Comparison of ENCODE assay signal across 9 mouse cellular contexts in genomic region chr7:127252414-127252813, GRCm38 (mm10). TPM values are rescaled to one million over a fixed set of nuclear protein-coding genes. Genes with fewer than 3 reads are reported as not detected.
DNase-seq lines count a peak whose midpoint lies in the region; ATAC-seq and TF ChIP-seq lines count a peak whose summit lies in the region.
"Had no signal": no experiment of that assay in that cellular context is flagged by ENCODE, and none has a peak within 500 bp of the region (broad histone marks: within the 10 kb centered on the region; RNA-seq: fewer than 3 reads in every experiment).

No protein-coding gene starts in this region.

- peaks cover 12% of the 10 kb centered on the region; the same call in 1 of the 2 replicates for H3K4me1 ChIP-seq in hindbrain, embryonic 14.5 days (replicated peaks; ENCODE audit: control insufficient read depth, insufficient read depth, low read length)
- H3K4me1 ChIP-seq in hindbrain, embryonic 13.5 days (replicated peaks), result peaks cover 15% of the 10 kb centered on the region
- peaks cover 57% of the 10 kb centered on the region for H3K4me1 ChIP-seq in G1E (ENCODE audit: insufficient read depth, low read depth, low read length)
- 0 out of 2 replicates have a peak, but pooled peaks cover 6% of the 10 kb centered on the region for H3K4me1 ChIP-seq in embryonic facial prominence, embryonic 14.5 days (ENCODE audit: control insufficient read depth, insufficient read depth, low read length)

- no peak overlapping the region for H3K4me3 ChIP-seq in hindbrain, embryonic 14.5 days (replicated peaks; ENCODE audit: low read length)
- no peak overlapping the region for H3K4me3 ChIP-seq in hindbrain, embryonic 13.5 days
- no peak overlapping the region for H3K4me3 ChIP-seq in G1E (ENCODE audit: low read depth, low read length)
- no peak overlapping the region for H3K4me3 ChIP-seq in embryonic facial prominence, embryonic 14.5 days (ENCODE audit: low read depth, low read length)

- H3K36me3 ChIP-seq in hindbrain, embryonic 14.5 days (replicated peaks; ENCODE audit: control insufficient read depth, insufficient read depth), result peaks cover 24% of the 10 kb centered on the region
- peaks cover 29% of the 10 kb centered on the region for H3K36me3 ChIP-seq in hindbrain, embryonic 13.5 days
- H3K36me3 ChIP-seq in G1E (replicated peaks), result peaks cover 77% of the 10 kb centered on the region
- H3K36me3 ChIP-seq in embryonic facial prominence, embryonic 14.5 days (ENCODE audit: control insufficient read depth, insufficient read depth, low read length), result peaks cover 49% of the 10 kb centered on the region

- peak; percentile 38 for DNase-seq in hindbrain, embryonic 14.5 days (ENCODE audit: low spot score)
- DNase-seq in G1E (ENCODE audit: low spot score), result no peak
- DNase-seq in embryonic facial prominence, embryonic 14.5 days (ENCODE audit: low spot score), result peak; percentile 38
- no peak for DNase-seq in left cerebral cortex, postnatal 14 days (ENCODE audit: low spot score in 2 of 2)
- no peak for DNase-seq in urinary bladder, postnatal 36 days (ENCODE audit: low spot score in 2 of 2)

- H3K9ac ChIP-seq in hindbrain, embryonic 14.5 days, result no peak overlapping the region
- no peak overlapping the region for H3K9ac ChIP-seq in hindbrain, embryonic 13.5 days
- no peak overlapping the region for H3K9ac ChIP-seq in embryonic facial prominence, embryonic 14.5 days (ENCODE audit: low read depth, low read length)
- H3K9ac ChIP-seq: heart, embryonic 13.5 days had no signal

- no peak overlapping the region for H3K4me2 ChIP-seq in hindbrain, embryonic 14.5 days (replicated peaks)
- no peak overlapping the region for H3K4me2 ChIP-seq in hindbrain, embryonic 13.5 days
- H3K4me2 ChIP-seq in embryonic facial prominence, embryonic 14.5 days (ENCODE audit: low read depth, low read length), result no peak overlapping the region

- H3K27ac ChIP-seq in hindbrain, embryonic 14.5 days, result no peak overlapping the region
- H3K27ac ChIP-seq in hindbrain, embryonic 13.5 days, result no peak overlapping the region
- H3K27ac ChIP-seq in embryonic facial prominence, embryonic 14.5 days (replicated peaks; ENCODE audit: low read depth, low read length), result 0 out of 2 replicates have a peak overlapping the region, but pooled peaks have one; percentile 15
- H3K27ac ChIP-seq: heart, embryonic 13.5 days had no signal

- H3K9me3 ChIP-seq in hindbrain, embryonic 14.5 days (ENCODE audit: control insufficient read depth, low read length), result no peaks in the 10 kb centered on the region
- H3K9me3 ChIP-seq in hindbrain, embryonic 13.5 days, result no peaks in the 10 kb centered on the region
- no peaks in the 10 kb centered on the region for H3K9me3 ChIP-seq in G1E (replicated peaks)
- no peaks in the 10 kb centered on the region for H3K9me3 ChIP-seq in embryonic facial prominence, embryonic 14.5 days (ENCODE audit: control insufficient read depth, low read length)
- H3K9me3 ChIP-seq: heart, embryonic 13.5 days had no signal

- no peak for ATAC-seq in hindbrain, embryonic 14.5 days (ENCODE audit: low FRiP score)
- no peak for ATAC-seq in hindbrain, embryonic 13.5 days (ENCODE audit: low FRiP score)
- no peak for ATAC-seq in G1E (ENCODE audit: extremely low read depth, insufficient number of reproducible peaks, low FRiP score, poor library complexity, severe bottlenecking)
- ATAC-seq in embryonic facial prominence, embryonic 14.5 days (ENCODE audit: low read depth), result no peak
- 0 out of 2 replicates have a peak, but pooled peaks have one; percentile 27 for ATAC-seq in neutrophil, adult 5-6 weeks (ENCODE audit: extremely low read depth, insufficient number of reproducible peaks, low FRiP score, poor library complexity, severe bottlenecking)
- no peak for ATAC-seq in inflammation-experienced regulatory T-cells, adult 6 months

- H3K27me3 ChIP-seq in hindbrain, embryonic 14.5 days (ENCODE audit: control insufficient read depth, insufficient read depth, low read length), result no peaks in the 10 kb centered on the region
- H3K27me3 ChIP-seq in hindbrain, embryonic 13.5 days, result no peaks in the 10 kb centered on the region
- H3K27me3 ChIP-seq in G1E (ENCODE audit: insufficient read depth, low read length), result no peaks in the 10 kb centered on the region
- no peaks in the 10 kb centered on the region for H3K27me3 ChIP-seq in embryonic facial prominence, embryonic 14.5 days (replicated peaks; ENCODE audit: control insufficient read depth, insufficient read depth, low read length)
- H3K27me3 ChIP-seq: heart, embryonic 13.5 days had no signal

- peak; percentile 56; the same call in 1 of the 2 replicates for TF ChIP-seq CTCF in G1E (IDR thresholded peaks at IDR 0.05; ENCODE audit: low read depth, low read length)

- 90% methylated on average over 2 of the region's 2 CpGs for WGBS in hindbrain, embryonic 14.5 days
- 87% methylated on average over 2 of the region's 2 CpGs for WGBS in hindbrain, embryonic 13.5 days
- WGBS in embryonic facial prominence, embryonic 14.5 days, result 81% methylated on average over 2 of the region's 2 CpGs

- intact Hi-C loops in left cerebral cortex, postnatal 14 days (cut with DNase I), result no loop called here

RNA-seq across cellular contexts. Expression of gene Dctpp1, which starts 8.1 kb away (rescaled TPM):
- polyA plus RNA-seq in hindbrain, embryonic 14.5 days (2014; fragmentation: Nextera tagmentation; extraction: Ambion mirVana), result 119 and 126 TPM in 2 replicates
- 121 and 124 TPM in 2 replicates for polyA plus RNA-seq in hindbrain, embryonic 13.5 days (2015; fragmentation: Nextera tagmentation; extraction: Ambion mirVana)
- total RNA-seq in G1E (2014; fragmentation: Nextera tagmentation) (67.0 and 68.7 TPM in 2 replicates), G1E (2017) (56.4 and 74.6 TPM in 2 replicates)
- polyA plus RNA-seq in G1E (2012), result 121 and 138 TPM in 2 replicates
- 154 and 157 TPM in 2 replicates for polyA plus RNA-seq in embryonic facial prominence, embryonic 14.5 days (2014; fragmentation: Nextera tagmentation; extraction: Ambion mirVana)
- 6.8 and 8.0 TPM in 2 replicates for total RNA-seq in neutrophil, adult 5-6 weeks (2017)
- total RNA-seq in left cerebral cortex, postnatal 14 days (2021), result 10 to 100 TPM; 32.1 to 38.3 TPM
- 10 to 100 TPM; 37.2 to 88.3 (median 51.2) TPM for polyA plus RNA-seq in inflammation-experienced regulatory T-cells, adult 6 months (2017; shearing (Covaris generic))

RNA-seq across cellular contexts. Expression of gene Zfp771, which starts 8.3 kb away (rescaled TPM):
- 63.4 and 63.5 TPM in 2 replicates for polyA plus RNA-seq in hindbrain, embryonic 14.5 days (2014; fragmentation: Nextera tagmentation; extraction: Ambion mirVana)
- 54.4 and 57.4 TPM in 2 replicates for polyA plus RNA-seq in hindbrain, embryonic 13.5 days (2015; fragmentation: Nextera tagmentation; extraction: Ambion mirVana)
- total RNA-seq in G1E (2014; fragmentation: Nextera tagmentation) (3.1 and 5.8 TPM in 2 replicates), G1E (2017) (11.9 and 16.5 TPM in 2 replicates)
- polyA plus RNA-seq in G1E (2012), result 42.6 and 60.5 TPM in 2 replicates
- polyA plus RNA-seq in embryonic facial prominence, embryonic 14.5 days (2014; fragmentation: Nextera tagmentation; extraction: Ambion mirVana), result 53.4 and 54.0 TPM in 2 replicates
- total RNA-seq in neutrophil, adult 5-6 weeks (2017), result 6.1 and 7.4 TPM in 2 replicates
- 10 to 100 TPM; 62.0 to 63.9 TPM for total RNA-seq in left cerebral cortex, postnatal 14 days (2021)
- polyA plus RNA-seq in inflammation-experienced regulatory T-cells, adult 6 months (2017; shearing (Covaris generic)), result 1 to 10 TPM in 1 of 3 experiments, under 1 TPM in 1, not detected in 1; 0.46 to 1.5 TPM

RNA-seq across cellular contexts. Expression of gene Sept1, which starts 19.5 kb away (rescaled TPM):
- 8.3 and 9.2 TPM in 2 replicates for polyA plus RNA-seq in hindbrain, embryonic 14.5 days (2014; fragmentation: Nextera tagmentation; extraction: Ambion mirVana)
- 21.8 and 23.1 TPM in 2 replicates for polyA plus RNA-seq in hindbrain, embryonic 13.5 days (2015; fragmentation: Nextera tagmentation; extraction: Ambion mirVana)
- total RNA-seq in G1E (2014; fragmentation: Nextera tagmentation) (128 and 141 TPM in 2 replicates), G1E (2017) (51.1 and 54.9 TPM in 2 replicates)
- polyA plus RNA-seq in G1E (2012), result 263 and 305 TPM in 2 replicates
- 12.5 and 15.9 TPM in 2 replicates for polyA plus RNA-seq in embryonic facial prominence, embryonic 14.5 days (2014; fragmentation: Nextera tagmentation; extraction: Ambion mirVana)
- 189 and 198 TPM in 2 replicates for total RNA-seq in neutrophil, adult 5-6 weeks (2017)
- 1 to 10 TPM; 5.9 to 6.3 TPM for total RNA-seq in left cerebral cortex, postnatal 14 days (2021)
- 100 to 1,000 TPM; 783 to 927 (median 807) TPM for polyA plus RNA-seq in inflammation-experienced regulatory T-cells, adult 6 months (2017; shearing (Covaris generic))

RNA-seq across cellular contexts. Expression of gene Zfp553, which starts 19.6 kb away (rescaled TPM):
- 25.0 TPM in 2 replicates for polyA plus RNA-seq in hindbrain, embryonic 14.5 days (2014; fragmentation: Nextera tagmentation; extraction: Ambion mirVana)
- 58.8 and 61.9 TPM in 2 replicates for polyA plus RNA-seq in hindbrain, embryonic 13.5 days (2015; fragmentation: Nextera tagmentation; extraction: Ambion mirVana)
- total RNA-seq in G1E (2014; fragmentation: Nextera tagmentation), result 11.7 and 20.0 TPM in 2 replicates
- 22.0 and 25.2 TPM in 2 replicates for total RNA-seq in G1E (2017)
- 25.3 and 26.2 TPM in 2 replicates for polyA plus RNA-seq in G1E (2012)
- polyA plus RNA-seq in embryonic facial prominence, embryonic 14.5 days (2014; fragmentation: Nextera tagmentation; extraction: Ambion mirVana), result 14.0 and 17.2 TPM in 2 replicates
- 17.9 and 18.5 TPM in 2 replicates for total RNA-seq in neutrophil, adult 5-6 weeks (2017)
- total RNA-seq in left cerebral cortex, postnatal 14 days (2021), result 10 to 100 TPM; 17.7 to 19.2 TPM
- 1 to 10 TPM; 3.3 to 6.8 (median 4.6) TPM for polyA plus RNA-seq in inflammation-experienced regulatory T-cells, adult 6 months (2017; shearing (Covaris generic))

RNA-seq across cellular contexts. Expression of gene Sephs2, which starts 21.4 kb away (rescaled TPM):
- 76.3 and 80.6 TPM in 2 replicates for polyA plus RNA-seq in hindbrain, embryonic 14.5 days (2014; fragmentation: Nextera tagmentation; extraction: Ambion mirVana)
- 59.7 and 60.7 TPM in 2 replicates for polyA plus RNA-seq in hindbrain, embryonic 13.5 days (2015; fragmentation: Nextera tagmentation; extraction: Ambion mirVana)
- total RNA-seq in G1E (2014; fragmentation: Nextera tagmentation) (73.6 and 75.9 TPM in 2 replicates), G1E (2017) (126 and 131 TPM in 2 replicates)
- 39.9 and 53.7 TPM in 2 replicates for polyA plus RNA-seq in G1E (2012)
- polyA plus RNA-seq in embryonic facial prominence, embryonic 14.5 days (2014; fragmentation: Nextera tagmentation; extraction: Ambion mirVana), result 59.6 and 62.2 TPM in 2 replicates
- total RNA-seq in neutrophil, adult 5-6 weeks (2017), result 193 and 208 TPM in 2 replicates
- 10 to 100 TPM; 45.9 to 50.3 TPM for total RNA-seq in left cerebral cortex, postnatal 14 days (2021)
- polyA plus RNA-seq in inflammation-experienced regulatory T-cells, adult 6 months (2017; shearing (Covaris generic)), result 10 to 100 TPM; 19.4 to 45.4 (median 28.6) TPM

Comparison
In these comparisons a context has a peak if more than half of its experiments do, and no peak if none do; other contexts are left out.
1. DNase-seq: peak in hindbrain, embryonic 14.5 days (single experiment) and embryonic facial prominence, embryonic 14.5 days (single experiment); none in G1E (single experiment), left cerebral cortex, postnatal 14 days (0 of 2) and urinary bladder, postnatal 36 days (0 of 2).
2. RNA of gene Zfp771, which starts 8.3 kb away (polyA plus RNA-seq): 63.4 to 63.5 TPM in hindbrain, embryonic 14.5 days, 54.4 to 57.4 TPM in hindbrain, embryonic 13.5 days, 53.4 to 54.0 TPM in embryonic facial prominence, embryonic 14.5 days and 42.6 to 60.5 TPM in G1E; 0.46 to 1.5 TPM in inflammation-experienced regulatory T-cells, adult 6 months; every median in the first group is over 10 times any median in the second.
3. RNA of gene Sept1, which starts 19.5 kb away (polyA plus RNA-seq): 783 to 927 TPM in inflammation-experienced regulatory T-cells, adult 6 months and 263 to 305 TPM in G1E; 21.8 to 23.1 TPM in hindbrain, embryonic 13.5 days, 12.5 to 15.9 TPM in embryonic facial prominence, embryonic 14.5 days and 8.3 to 9.2 TPM in hindbrain, embryonic 14.5 days; every median in the first group is over 10 times any median in the second.